Mouse (Mus musculus) heart, embryonic 14.5 days (tissue): ENCODE data around the gene Zbtb17. TPM values are rescaled to one million over a fixed set of nuclear protein-coding genes. Genes with fewer than 3 reads are reported as not detected.

Experiments used
- ATAC-seq: fragments of 200-750 bp; cut with Nextera tagmentation; 2 replicates; pipeline ENCODE4 v1.8.0; 2017; ENCODE audit warnings: low read depth, moderate TSS enrichment; ENCODE audit not compliant: insufficient number of reproducible peaks, insufficient read depth, low FRiP score
- H3K27ac ChIP-seq, 2 experiments: fragments of 200-500 bp in 1 of 2; fragments of 300-500 bp in 1 of 2; sonication (generic) in 1 of 2; replicated peaks in 1 of 2; 2 replicates each; pipeline ENCODE4 v1.5.1; 2012 to 2014; ENCODE audit warnings: low read depth in 2 of 2, low read length in 2 of 2, control low read depth in 1 of 2, mild to moderate bottlenecking in 1 of 2, mixed read lengths in 1 of 2; ENCODE audit not compliant: control insufficient read depth in 1 of 2, insufficient read depth in 1 of 2
- H3K27me3 ChIP-seq: fragments of 300-500 bp; sonication (generic); 2 replicates; pipeline ENCODE4 v1.6.1; 2014; ENCODE audit warnings: mild to moderate bottlenecking, low read length, control low read depth; ENCODE audit not compliant: control insufficient read depth, insufficient read depth
- H3K36me3 ChIP-seq: fragments of 300-500 bp; sonication (generic); 2 replicates; pipeline ENCODE4 v1.6.1; 2014; ENCODE audit warnings: mild to moderate bottlenecking, control low read depth, low read length, mixed read lengths; ENCODE audit not compliant: control insufficient read depth, insufficient read depth
- H3K4me1 ChIP-seq, 2 experiments: fragments of 200-500 bp in 1 of 2; fragments of 300-500 bp in 1 of 2; sonication (generic) in 1 of 2; 2 replicates each; pipeline ENCODE4 v1.6.1; 2012 to 2014; ENCODE audit warnings: low read length in 2 of 2, control low read depth in 1 of 2, mixed read lengths in 1 of 2; ENCODE audit not compliant: control insufficient read depth in 2 of 2, insufficient read depth in 2 of 2
- H3K4me2 ChIP-seq: fragments of 300-500 bp; sonication (generic); 2 replicates; pipeline ENCODE4 v1.6.1; 2014; ENCODE audit warnings: mild to moderate bottlenecking, low read length
- H3K4me3 ChIP-seq, 2 experiments: fragments of 200-500 bp in 1 of 2; fragments of 300-500 bp in 1 of 2; sonication (generic) in 1 of 2; 2 replicates each; pipeline ENCODE4 v1.5.1; 2012 to 2014; ENCODE audit warnings: low read length in 2 of 2, mild to moderate bottlenecking in 2 of 2, control low read depth in 1 of 2, low read depth in 1 of 2, moderate library complexity in 1 of 2; ENCODE audit not compliant: control insufficient read depth in 1 of 2, insufficient read depth in 1 of 2
- H3K9ac ChIP-seq: fragments of 300-500 bp; sonication (generic); 2 replicates; pipeline ENCODE4 v1.6.1; 2014; ENCODE audit warnings: mild to moderate bottlenecking, low read length
- H3K9me3 ChIP-seq: fragments of 300-500 bp; sonication (generic); 2 replicates; pipeline ENCODE4 v1.6.1; 2016; ENCODE audit warnings: low read length, control low read depth; ENCODE audit not compliant: control insufficient read depth
- WGBS: fragments of 180-500 bp; shearing (Covaris S2); extraction: QIAGEN DNeasy Blood & Tissue Kit; methylation state at CpG from one replicate; pipeline ENCODE4 v1.1.7; 2014; 5-methylcytosine and 5-hydroxymethylcytosine counted together
- polyA plus RNA-seq: library from polyadenylated mRNA; unstranded; fragments of >200 nt; fragmentation: Nextera tagmentation; extraction: Ambion mirVana; gene quantifications from 2 replicates; pipeline ENCODE4 v1.2.1, GENCODE M21; 2014

Gene Zbtb17
- polyA plus RNA-seq, 1 experiment from 2014 or later = 18.8 TPM

DNA sequence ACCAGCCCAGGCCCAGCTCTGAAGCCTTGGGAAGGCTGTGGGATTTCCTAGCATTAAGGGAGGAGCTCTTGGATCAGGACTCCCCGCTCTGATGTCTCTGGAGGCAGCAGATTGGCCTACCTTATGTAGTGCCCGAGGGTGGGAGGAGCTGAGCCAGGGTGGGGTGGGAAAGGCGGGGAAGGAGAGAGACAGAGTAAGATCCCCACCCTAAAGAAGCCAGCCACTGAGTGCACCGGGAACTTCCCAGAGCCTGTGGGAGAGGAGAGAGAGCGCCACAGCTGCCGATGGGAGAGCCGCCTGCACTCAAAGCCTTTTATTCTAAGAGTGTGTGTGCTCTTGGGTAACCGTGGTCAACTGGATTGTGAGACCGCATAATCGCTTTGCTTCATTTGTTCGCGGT is 16.6 kb downstream of the Zbtb17 start:
- H3K4me3 ChIP-seq = no peak overlapping the region
- no peak overlapping the region for H3K9ac ChIP-seq
- WGBS = 73% methylated on average over 12 of the region's 12 CpGs
- H3K4me1 ChIP-seq = peaks cover 2 to 13% of the 10 kb centered on the region in 2 experiments; a peak in 2 of 4 replicates
- no peak overlapping the region for H3K27ac ChIP-seq
- H3K4me2 ChIP-seq = no peak overlapping the region
- no peaks in the 10 kb centered on the region for H3K27me3 ChIP-seq
- H3K9me3 ChIP-seq = no peaks in the 10 kb centered on the region
- H3K36me3 ChIP-seq = peaks cover 43% of the 10 kb centered on the region
- no peak for ATAC-seq

DNA sequence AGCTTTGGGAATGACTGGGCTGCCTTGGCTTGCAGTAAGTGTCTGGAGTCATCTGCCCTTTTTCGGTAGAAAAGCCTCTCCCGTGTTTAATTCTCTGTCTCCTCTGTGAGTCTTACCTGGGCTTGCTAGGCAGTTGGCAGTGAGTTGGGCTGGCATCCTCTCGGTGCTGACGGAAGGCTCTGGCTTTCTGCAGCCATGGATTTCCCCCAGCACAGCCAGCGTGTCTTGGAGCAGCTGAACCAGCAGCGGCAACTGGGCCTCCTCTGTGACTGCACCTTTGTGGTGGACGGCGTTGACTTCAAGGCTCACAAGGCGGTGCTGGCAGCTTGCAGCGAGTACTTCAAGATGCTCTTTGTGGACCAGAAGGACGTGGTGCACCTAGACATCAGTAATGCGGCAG is 17.1 kb downstream of the Zbtb17 start:
- H3K27me3 ChIP-seq = no peaks in the 10 kb centered on the region
- no peak for ATAC-seq
- H3K9ac ChIP-seq = no peak overlapping the region
- WGBS = 90% methylated on average over 12 of the region's 12 CpGs
- H3K27ac ChIP-seq = no peak overlapping the region
- peaks cover 48% of the 10 kb centered on the region for H3K36me3 ChIP-seq
- no peak overlapping the region for H3K4me3 ChIP-seq
- H3K4me2 ChIP-seq = no peak overlapping the region
- no peaks in the 10 kb centered on the region for H3K9me3 ChIP-seq
- H3K4me1 ChIP-seq = peaks cover 2 to 13% of the 10 kb centered on the region in 2 experiments; a peak in 2 of 4 replicates

DNA sequence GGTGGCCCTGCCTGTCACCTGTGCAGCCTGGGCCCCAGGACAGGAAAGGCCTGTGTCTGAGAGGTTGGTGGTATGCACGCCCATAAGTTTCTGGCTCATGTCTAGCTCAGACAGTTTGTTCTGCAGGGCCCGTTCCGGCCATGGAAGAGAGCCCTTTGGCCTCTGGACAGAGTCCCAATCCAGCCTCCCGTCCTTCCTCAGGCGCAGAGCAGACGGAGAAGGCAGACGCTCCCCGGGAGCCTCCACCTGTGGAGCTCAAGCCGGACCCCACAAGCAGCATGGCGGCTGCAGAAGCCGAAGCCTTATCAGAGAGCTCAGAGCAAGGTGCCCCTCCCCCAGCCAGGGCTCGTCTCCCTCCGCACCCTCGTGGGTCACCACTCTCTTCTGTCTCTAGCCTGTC is 19.0 kb downstream of the Zbtb17 start:
- Histone ChIP-seq H3K4me3 (no peak overlapping the region), H3K27me3 (no peaks in the 10 kb centered on the region), H3K9ac (no peak overlapping the region), H3K4me1 (peaks cover under 1 to 4% of the 10 kb centered on the region in 2 experiments; a peak in 2 of 4 replicates), H3K4me2 (no peak overlapping the region), H3K27ac (no peak overlapping the region), H3K36me3 (peaks cover 67% of the 10 kb centered on the region), H3K9me3 (no peaks in the 10 kb centered on the region)
- 63% methylated on average over 14 of the region's 14 CpGs for WGBS
- no peak for ATAC-seq

DNA sequence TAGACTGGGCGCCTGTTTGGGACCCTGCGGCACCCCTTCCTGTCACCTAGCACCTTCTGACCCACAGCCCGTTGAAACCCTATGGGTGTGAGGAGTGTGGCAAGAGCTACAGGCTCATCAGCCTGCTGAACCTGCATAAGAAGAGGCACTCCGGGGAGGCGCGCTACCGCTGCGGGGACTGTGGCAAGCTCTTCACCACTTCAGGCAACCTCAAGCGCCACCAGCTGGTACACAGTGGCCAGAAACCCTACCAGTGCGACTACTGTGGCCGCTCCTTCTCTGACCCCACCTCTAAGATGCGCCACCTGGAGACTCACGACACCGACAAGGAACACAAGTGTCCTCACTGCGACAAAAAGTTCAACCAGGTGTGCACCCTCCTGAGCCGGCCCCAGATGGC is 20.3 kb downstream of the Zbtb17 start:
- no peaks in the 10 kb centered on the region for H3K9me3 ChIP-seq
- H3K4me1 ChIP-seq = no peaks in the 10 kb centered on the region
- no peak overlapping the region for H3K4me3 ChIP-seq
- ATAC-seq = no peak
- H3K27me3 ChIP-seq = no peaks in the 10 kb centered on the region
- no peak overlapping the region for H3K4me2 ChIP-seq
- H3K9ac ChIP-seq = no peak overlapping the region
- peaks cover 80% of the 10 kb centered on the region for H3K36me3 ChIP-seq
- no peak overlapping the region for H3K27ac ChIP-seq
- WGBS = 79% methylated on average over 16 of the region's 16 CpGs

DNA sequence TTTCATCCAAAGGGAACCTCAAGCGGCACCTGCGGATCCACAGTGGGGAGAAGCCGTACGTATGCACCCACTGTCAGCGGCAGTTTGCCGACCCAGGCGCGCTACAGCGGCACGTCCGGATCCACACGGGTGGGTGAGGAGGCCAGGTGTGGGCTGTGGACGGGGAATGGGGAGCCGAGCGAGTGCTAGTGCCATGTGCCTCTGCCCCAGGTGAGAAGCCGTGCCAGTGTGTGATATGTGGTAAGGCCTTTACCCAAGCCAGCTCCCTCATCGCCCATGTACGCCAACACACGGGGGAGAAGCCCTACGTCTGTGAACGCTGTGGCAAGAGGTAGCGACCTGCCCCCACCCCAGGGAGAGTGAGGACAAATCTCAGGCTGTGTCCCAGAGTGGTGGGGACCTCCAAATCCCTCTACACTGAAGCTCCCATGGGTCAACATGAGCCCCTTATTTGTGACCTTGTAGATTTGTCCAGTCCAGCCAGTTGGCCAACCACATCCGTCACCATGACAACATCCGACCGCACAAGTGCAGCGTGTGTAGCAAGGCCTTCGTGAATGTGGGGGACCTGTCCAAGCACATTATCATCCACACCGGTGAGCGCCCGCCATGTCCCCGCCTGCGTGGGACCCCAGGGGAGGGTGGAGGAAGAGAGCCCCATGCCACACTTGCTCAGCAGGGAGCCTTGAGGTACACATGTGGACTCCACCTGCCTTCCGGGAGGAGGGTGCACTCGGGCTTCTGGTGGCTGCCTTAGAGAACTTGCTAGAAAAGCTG is 21.2 kb downstream of the Zbtb17 start:
- Histone ChIP-seq H3K9ac (no peak overlapping the region), H3K27me3 (no peaks in the 10 kb centered on the region), H3K4me2 (no peak overlapping the region), H3K9me3 (no peaks in the 10 kb centered on the region), H3K36me3 (peaks cover 89% of the 10 kb centered on the region), H3K4me1 (no peaks in the 10 kb centered on the region), H3K27ac (no peak overlapping the region), H3K4me3 (no peak overlapping the region)
- ATAC-seq = no peak
- 92% methylated on average over 34 of the region's 34 CpGs for WGBS

DNA sequence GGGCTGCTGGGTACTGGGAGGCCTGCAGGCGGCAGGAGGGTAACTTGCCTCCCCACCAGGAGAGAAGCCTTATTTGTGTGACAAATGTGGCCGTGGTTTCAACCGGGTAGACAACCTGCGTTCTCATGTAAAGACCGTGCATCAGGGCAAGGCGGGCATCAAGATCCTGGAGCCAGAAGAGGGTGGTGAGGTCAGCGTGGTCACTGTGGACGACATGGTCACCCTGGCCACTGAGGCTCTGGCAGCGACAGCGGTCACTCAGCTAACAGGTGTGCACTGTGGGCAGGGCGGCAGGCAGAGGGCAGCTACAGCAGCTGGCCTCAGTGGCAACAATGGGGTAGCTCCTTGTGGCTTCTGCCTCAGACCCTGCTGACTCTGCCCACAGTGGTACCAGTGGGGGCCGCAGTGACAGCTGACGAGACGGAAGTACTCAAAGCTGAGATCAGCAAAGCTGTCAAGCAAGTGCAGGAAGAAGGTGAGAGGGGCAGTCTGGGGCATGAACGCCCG is 21.9 kb downstream of the Zbtb17 start:
- no peak overlapping the region for H3K9ac ChIP-seq
- peaks cover 96% of the 10 kb centered on the region for H3K36me3 ChIP-seq
- no peak overlapping the region for H3K4me2 ChIP-seq
- H3K4me3 ChIP-seq = no peak overlapping the region
- no peaks in the 10 kb centered on the region for H3K27me3 ChIP-seq
- H3K4me1 ChIP-seq = no peaks in the 10 kb centered on the region
- H3K27ac ChIP-seq = no peak overlapping the region
- ATAC-seq = no peak
- WGBS = 87% methylated on average over 16 of the region's 16 CpGs
- no peaks in the 10 kb centered on the region for H3K9me3 ChIP-seq

DNA sequence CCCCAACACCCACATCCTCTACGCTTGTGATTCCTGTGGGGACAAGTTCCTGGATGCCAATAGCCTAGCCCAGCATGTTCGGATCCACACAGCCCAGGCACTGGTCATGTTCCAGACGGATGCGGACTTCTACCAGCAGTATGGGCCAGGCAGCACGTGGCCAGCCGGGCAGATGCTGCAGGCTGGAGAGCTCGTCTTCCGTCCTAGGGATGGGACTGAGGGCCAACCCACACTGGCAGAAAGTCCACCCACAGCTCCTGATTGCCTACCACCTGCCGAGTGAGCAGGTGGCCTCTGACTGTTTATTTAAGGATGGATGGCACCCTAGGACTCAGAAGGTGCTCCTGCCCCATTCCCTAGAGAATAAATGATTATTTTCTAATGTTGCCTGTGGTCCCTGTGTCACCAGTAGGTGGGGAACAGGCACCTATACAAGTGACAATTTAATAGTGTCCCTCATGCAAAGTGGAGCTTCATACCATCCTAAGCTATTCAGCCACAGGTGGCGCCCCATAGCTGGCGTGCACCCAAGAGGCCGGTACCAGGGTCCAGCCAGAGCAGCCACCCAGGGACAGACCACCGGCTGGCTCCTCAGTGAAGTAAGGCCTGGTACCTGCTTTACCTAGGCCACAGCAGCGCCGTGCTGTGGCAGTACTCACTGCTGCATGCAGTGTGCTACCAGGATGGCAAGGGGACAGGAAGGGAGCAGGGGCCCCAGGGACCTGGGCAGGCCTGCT is 22.6 kb downstream of the Zbtb17 start:
- Histone ChIP-seq H3K27me3 (no peaks in the 10 kb centered on the region), H3K9me3 (no peaks in the 10 kb centered on the region), H3K4me2 (no peak overlapping the region), H3K9ac (no peak overlapping the region), H3K4me3 (no peak overlapping the region), H3K27ac (no peak overlapping the region), H3K36me3 (peaks cover 100% of the 10 kb centered on the region), H3K4me1 (no peaks in the 10 kb centered on the region)
- no peak for ATAC-seq
- WGBS = 89% methylated on average over 15 of the region's 15 CpGs
